Mouse (Mus musculus): ENCODE measurements around the gene Stk35.

DNA sequence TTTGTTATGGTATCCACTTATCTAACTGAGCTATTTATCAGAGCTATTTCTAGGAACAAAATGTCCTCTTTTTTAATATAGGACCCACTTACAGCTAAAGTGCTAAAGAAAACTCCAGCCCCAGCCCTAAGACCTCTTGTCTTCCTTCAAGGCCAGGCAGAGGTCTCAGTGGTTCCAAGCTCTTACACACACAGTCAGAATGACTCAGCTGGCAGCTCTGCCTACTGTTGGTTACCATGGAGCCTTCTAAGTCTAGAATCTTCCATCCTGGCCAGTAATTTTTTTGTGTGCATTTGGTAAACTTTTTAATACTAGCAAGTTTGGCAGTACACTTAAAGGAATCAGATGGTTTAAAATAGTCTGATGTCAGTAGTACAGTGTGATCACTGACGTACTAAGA lies 19.6 kb downstream of the Stk35 start:
- TF ChIP-seq CTCF (IDR thresholded peaks at IDR 0.05; ENCODE audit: low read depth, low read length) (no peak), TAL1 (conservative IDR thresholded peaks at IDR 0.05; ENCODE audit: low read depth, low read length) (no peak)

Measured in G1E (cell line).